Mouse (Mus musculus) liver, adult 2 months (tissue): ENCODE data around the gene Zfp574. TPM values are rescaled to one million over a fixed set of nuclear protein-coding genes. Genes with fewer than 3 reads are reported as not detected.

Experiments used
- DNase-seq: peaks from one replicate; pipeline ENCODE4 v3.0.0-alpha.2; 2011; ENCODE audit warnings: low read depth, low spot score; ENCODE audit errors: extremely low read depth
- H3K27ac ChIP-seq: fragments of 200-500 bp; replicated peaks from 2 replicates; pipeline ENCODE4 v1.5.1; 2012; ENCODE audit warnings: low read depth, mild to moderate bottlenecking, control low read depth, inconsistent platforms, low read length; ENCODE audit not compliant: insufficient read depth
- H3K27me3 ChIP-seq: fragments of 200-500 bp; 2 replicates; pipeline ENCODE4 v1.6.1; 2012; ENCODE audit warnings: mild to moderate bottlenecking, moderate library complexity, low read length, inconsistent platforms; ENCODE audit not compliant: control insufficient read depth, insufficient read depth
- H3K36me3 ChIP-seq: fragments of 200-500 bp; 2 replicates; pipeline ENCODE4 v1.6.1; 2012; ENCODE audit warnings: low read length, inconsistent platforms; ENCODE audit not compliant: control insufficient read depth, insufficient read depth
- H3K4me1 ChIP-seq: fragments of 200-500 bp; 2 replicates; pipeline ENCODE4 v1.6.1; 2011; ENCODE audit warnings: low read length; ENCODE audit not compliant: control insufficient read depth, insufficient read depth
- H3K4me3 ChIP-seq: fragments of 200-500 bp; 2 replicates; pipeline ENCODE4 v1.5.1; 2011; ENCODE audit warnings: low read depth, mild to moderate bottlenecking, control low read depth, low read length, moderate library complexity; ENCODE audit not compliant: insufficient read depth
- H3K79me2 ChIP-seq: fragments of 200-500 bp; 2 replicates; pipeline ENCODE4 v1.6.1; 2012; ENCODE audit warnings: inconsistent platforms, mild to moderate bottlenecking, low read length, moderate library complexity; ENCODE audit not compliant: control insufficient read depth, insufficient read depth
- H3K9ac ChIP-seq: fragments of 200-500 bp; 2 replicates; pipeline ENCODE4 v1.6.1; 2012; ENCODE audit warnings: low read depth, mild to moderate bottlenecking, control low read depth, inconsistent platforms, low read length
- CTCF ChIP-seq: fragments of 200-500 bp; IDR thresholded peaks from 2 replicates; pipeline ENCODE4 v1.5.1; 2011; ENCODE audit warnings: low read depth, low read length, control low read depth
- POLR2A ChIP-seq: fragments of 200-500 bp; IDR thresholded peaks from 2 replicates; pipeline ENCODE4 v1.6.1; 2011; ENCODE audit warnings: low read length, control low read depth; ENCODE audit not compliant: insufficient read depth; ENCODE audit errors: extremely low read depth
- WGBS: fragments of 180-500 bp; shearing (Covaris S2); methylation state at CpG from one replicate; pipeline ENCODE4 v1.1.7; 2018; 5-methylcytosine and 5-hydroxymethylcytosine counted together
- polyA plus RNA-seq: library from polyadenylated mRNA; depleted of rRNA; stranded (reverse); fragments of >200 nt; gene quantifications from 2 replicates; pipeline ENCODE4 v1.2.3, GENCODE M21; 2012
- total RNA-seq: library from RNA; depleted of rRNA; stranded (reverse); fragments of >200 nt; gene quantifications from 2 replicates; pipeline ENCODE4 v1.2.3, GENCODE M21; 2014

Gene Zfp574
- total and polyA plus RNA-seq, 2 experiments, result 2.3 to 17.2 TPM

DNA sequence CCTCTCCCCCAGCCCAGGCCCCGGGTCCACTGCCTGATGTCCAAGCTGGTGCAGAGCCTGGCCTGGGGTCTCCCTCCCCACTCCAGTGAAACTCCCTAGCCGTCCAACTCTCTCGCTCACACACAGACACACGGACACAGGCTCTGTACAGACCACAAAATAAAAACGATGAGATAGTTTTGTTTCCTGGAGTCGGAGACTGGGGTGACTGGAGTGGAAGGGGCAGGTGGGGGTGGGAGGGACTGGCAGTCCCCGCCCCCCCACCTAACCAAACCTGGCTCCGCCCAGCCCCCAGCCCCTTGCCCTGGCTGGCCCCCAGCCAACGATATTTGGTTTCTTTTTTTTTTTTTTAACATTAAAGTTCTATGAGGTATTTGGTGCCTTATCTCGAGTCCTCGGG lies 16.6 kb downstream of the Zfp574 start:
- peaks cover 3% of the 10 kb centered on the region for H3K4me1 ChIP-seq
- no peak overlapping the region for H3K9ac ChIP-seq
- H3K36me3 ChIP-seq, result no peaks in the 10 kb centered on the region
- 39% methylated on average over 11 of the region's 11 CpGs for WGBS
- no peaks in the 10 kb centered on the region for H3K27me3 ChIP-seq
- no peak overlapping the region for H3K27ac ChIP-seq
- no peak for DNase-seq
- no peak overlapping the region for H3K4me3 ChIP-seq
- TF ChIP-seq POLR2A, result no peak
- TF ChIP-seq CTCF, result no peak
- H3K79me2 ChIP-seq, result no peaks in the 10 kb centered on the region

DNA sequence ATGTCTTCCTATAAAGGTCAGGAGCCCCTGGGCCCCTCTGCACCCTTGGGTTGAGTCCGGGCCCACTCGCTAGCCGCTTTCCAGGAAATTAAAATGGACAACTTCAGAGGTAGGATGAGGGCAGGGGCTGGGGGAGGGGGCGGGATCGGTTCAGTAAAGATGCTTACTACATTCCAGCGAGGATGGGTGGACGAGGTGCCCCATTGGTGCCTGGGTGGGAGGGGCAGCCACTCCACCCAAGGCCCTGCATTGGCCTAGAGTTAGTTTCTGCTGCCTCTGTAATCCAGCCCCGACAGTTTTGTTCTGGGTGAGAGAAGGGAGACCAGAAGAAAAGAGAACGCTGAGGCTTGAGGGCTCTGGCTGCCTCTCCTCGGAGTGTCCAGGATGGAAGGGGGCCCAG lies 17.5 kb downstream of the Zfp574 start:
- TF ChIP-seq POLR2A (no peak), CTCF (no peak)
- no peak for DNase-seq

DNA sequence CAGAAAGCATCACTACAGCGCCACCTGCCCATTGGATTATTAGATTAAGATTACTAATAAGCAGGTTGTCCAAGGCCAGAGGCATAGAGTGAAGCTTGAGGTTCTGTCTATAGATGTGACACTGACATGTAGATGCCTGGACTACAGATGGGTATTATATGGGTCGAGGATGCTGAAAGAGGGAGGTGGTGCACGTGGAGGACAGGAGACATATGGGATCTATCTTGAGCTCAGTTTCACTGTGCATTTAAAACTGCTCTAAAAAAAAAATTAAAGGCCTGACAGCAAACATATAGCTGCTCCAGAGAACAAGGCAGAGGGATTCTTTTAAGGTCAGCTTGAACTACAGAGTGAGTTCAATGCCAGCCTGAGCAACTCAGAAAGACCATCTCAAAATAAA lies 25.8 kb downstream of the Zfp574 start:
- no peaks in the 10 kb centered on the region for H3K79me2 ChIP-seq
- H3K27me3 ChIP-seq, result no peaks in the 10 kb centered on the region
- TF ChIP-seq CTCF (no peak), POLR2A (no peak)
- H3K27ac ChIP-seq, result no peak overlapping the region
- H3K4me1 ChIP-seq, result no peaks in the 10 kb centered on the region
- no peak overlapping the region for H3K9ac ChIP-seq
- no peaks in the 10 kb centered on the region for H3K36me3 ChIP-seq
- no peak for DNase-seq
- no peak overlapping the region for H3K4me3 ChIP-seq
- 71% methylated on average over 3 of the region's 3 CpGs for WGBS

More for the DNA sequence above, 17.5 kb downstream of the Zfp574 start:
- Histone ChIP-seq H3K27ac (no peak overlapping the region), H3K4me3 (no peak overlapping the region), H3K4me1 (peaks cover 1% of the 10 kb centered on the region), H3K27me3 (no peaks in the 10 kb centered on the region), H3K9ac (no peak overlapping the region), H3K36me3 (no peaks in the 10 kb centered on the region), H3K79me2 (no peaks in the 10 kb centered on the region)
- 57% methylated on average over 10 of the region's 10 CpGs for WGBS

DNA sequence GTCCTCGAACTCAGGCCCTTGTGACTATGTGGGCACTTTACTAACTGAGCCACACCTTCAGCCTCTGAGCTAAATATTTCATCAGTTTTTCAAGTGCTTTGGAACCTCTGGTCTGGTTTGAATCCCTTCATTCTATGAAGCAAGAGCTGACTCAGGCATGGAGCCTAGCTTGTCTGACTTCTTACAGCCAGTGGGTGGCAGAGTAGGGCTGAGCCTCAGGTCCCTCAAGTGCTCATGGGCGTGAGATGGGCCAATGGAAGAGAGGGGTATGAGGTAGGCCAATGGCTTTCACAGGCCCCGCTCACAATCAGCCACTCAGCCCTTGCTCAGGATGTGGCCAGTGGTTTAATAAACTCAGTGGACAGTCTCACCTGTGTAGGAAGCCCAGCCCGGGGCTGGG lies 27.2 kb downstream of the Zfp574 start:
- Histone ChIP-seq H3K27ac (no peak overlapping the region), H3K4me1 (no peaks in the 10 kb centered on the region), H3K4me3 (no peak overlapping the region), H3K36me3 (no peaks in the 10 kb centered on the region), H3K9ac (no peak overlapping the region), H3K27me3 (no peaks in the 10 kb centered on the region), H3K79me2 (no peaks in the 10 kb centered on the region)
- TF ChIP-seq POLR2A (no peak), CTCF (no peak)
- 60% methylated on average over 4 of the region's 4 CpGs for WGBS
- DNase-seq, result no peak

DNA sequence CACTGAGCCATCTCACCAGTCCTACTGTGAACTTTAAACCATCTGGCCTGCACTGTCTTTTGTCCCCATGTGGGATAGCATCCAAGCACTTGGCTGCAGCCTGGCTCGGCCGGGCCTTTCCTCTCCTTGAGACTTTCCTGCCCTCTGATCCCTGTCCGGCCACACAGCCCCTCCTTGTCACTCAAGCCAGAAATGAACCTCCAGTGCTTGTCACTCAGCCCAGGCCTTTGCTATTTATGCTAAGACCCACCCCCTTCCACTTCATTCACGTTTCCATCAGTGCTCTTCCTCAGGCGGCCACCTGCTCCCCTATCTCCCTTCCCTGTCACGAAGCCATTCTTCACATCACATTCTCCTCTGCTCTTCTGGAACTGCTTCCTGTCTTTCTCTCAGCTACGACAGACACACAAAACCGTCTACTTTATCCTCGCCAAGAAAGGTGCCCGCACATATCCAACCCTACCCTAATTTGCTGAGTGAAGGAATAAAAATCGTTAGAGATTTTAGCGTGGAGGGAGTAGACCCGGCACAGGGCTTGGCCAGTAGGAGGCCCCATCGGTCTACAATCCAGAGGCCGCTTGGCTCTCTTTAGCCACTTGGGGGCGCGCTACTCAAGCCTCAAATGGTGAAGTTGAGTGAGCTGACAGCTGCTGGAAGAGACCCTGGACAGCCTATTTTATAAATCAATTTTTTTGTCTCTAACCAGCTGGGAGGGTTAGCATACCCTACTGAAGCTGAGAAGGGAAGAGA lies 33.2 kb downstream of the Zfp574 start:
- peak; percentile 30 for DNase-seq
- TF ChIP-seq POLR2A, result no peak
- TF ChIP-seq CTCF, result peak; percentile 92

DNA sequence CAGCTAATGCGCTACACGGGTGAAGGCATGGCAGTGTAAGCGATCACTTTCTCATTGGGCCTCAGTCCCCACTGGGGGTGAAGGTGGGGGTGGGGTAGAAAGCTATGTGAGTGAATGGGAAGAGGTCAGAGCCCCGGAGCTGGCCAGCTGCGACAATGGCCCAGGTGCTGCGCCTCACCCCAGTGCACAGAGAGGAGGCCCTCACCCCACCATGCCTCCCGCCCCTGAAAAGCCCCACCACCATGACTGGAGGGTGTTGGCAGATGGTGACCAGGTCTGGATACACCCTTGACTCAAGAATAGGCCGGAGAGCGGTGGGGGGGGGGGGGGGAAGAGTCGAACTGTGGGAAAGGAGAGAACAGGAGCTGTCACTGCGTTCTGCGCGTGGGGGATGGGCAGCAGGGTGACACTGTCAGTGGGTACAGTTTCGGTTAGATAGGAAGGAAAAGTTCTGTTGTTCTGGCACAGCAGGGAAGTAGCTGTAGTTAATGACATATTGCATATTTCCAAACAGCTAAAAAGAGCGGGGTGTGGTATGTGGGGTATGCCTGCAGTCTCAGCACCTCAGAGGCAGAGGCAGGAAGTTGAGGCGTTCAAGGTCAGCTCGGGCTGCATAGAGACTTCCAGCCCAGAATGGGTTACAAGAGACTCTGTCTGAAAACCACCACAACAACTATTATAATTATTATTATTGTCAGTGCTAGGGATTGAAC lies 34.6 kb downstream of the Zfp574 start:
- H3K36me3 ChIP-seq, result no peaks in the 10 kb centered on the region
- H3K27ac ChIP-seq, result no peak overlapping the region
- DNase-seq, result no peak

More for the DNA sequence above, 33.2 kb downstream of the Zfp574 start:
- no peak overlapping the region for H3K27ac ChIP-seq
- no peaks in the 10 kb centered on the region for H3K4me1 ChIP-seq
- no peaks in the 10 kb centered on the region for H3K79me2 ChIP-seq
- H3K4me3 ChIP-seq, result no peak overlapping the region
- WGBS, result 20% methylated on average over 17 of the region's 17 CpGs
- no peaks in the 10 kb centered on the region for H3K36me3 ChIP-seq
- no peaks in the 10 kb centered on the region for H3K27me3 ChIP-seq
- H3K9ac ChIP-seq, result no peak overlapping the region

More for the DNA sequence above, 34.6 kb downstream of the Zfp574 start:
- H3K27me3 ChIP-seq, result no peaks in the 10 kb centered on the region
- H3K4me1 ChIP-seq, result no peaks in the 10 kb centered on the region
- no peaks in the 10 kb centered on the region for H3K79me2 ChIP-seq
- no peak overlapping the region for H3K4me3 ChIP-seq
- TF ChIP-seq CTCF (no peak), POLR2A (no peak)
- 51% methylated on average over 17 of the region's 17 CpGs for WGBS
- no peak overlapping the region for H3K9ac ChIP-seq
